Mouse (Mus musculus) limb, embryonic 12.5 days (tissue): ENCODE results near the gene Ccl27a. TPM values are rescaled to one million over a fixed set of nuclear protein-coding genes. Genes with fewer than 3 reads are reported as not detected.

Source experiments
- ATAC-seq: fragments of 200-750 bp; cut with Nextera tagmentation; 2 replicates; pipeline ENCODE4 v1.8.0; 2017; ENCODE audit warnings: low read depth, moderate TSS enrichment; ENCODE audit not compliant: insufficient number of reproducible peaks, insufficient read depth, low FRiP score, low TSS enrichment
- H3K27ac ChIP-seq: fragments of 300-500 bp; sonication (generic); 2 replicates; pipeline ENCODE4 v1.5.1; 2016; ENCODE audit warnings: mild to moderate bottlenecking, moderate library complexity
- H3K27me3 ChIP-seq: fragments of 300-500 bp; sonication (generic); 2 replicates; pipeline ENCODE4 v1.6.1; 2016; ENCODE audit warnings: mild to moderate bottlenecking, moderate library complexity
- H3K36me3 ChIP-seq: fragments of 300-500 bp; sonication (generic); 2 replicates; pipeline ENCODE4 v1.6.1; 2016; ENCODE audit warnings: mild to moderate bottlenecking, moderate library complexity
- H3K4me1 ChIP-seq: fragments of 300-500 bp; sonication (generic); replicated peaks from 2 replicates; pipeline ENCODE4 v1.6.1; 2016
- H3K4me2 ChIP-seq: fragments of 300-500 bp; sonication (generic); 2 replicates; pipeline ENCODE4 v1.6.1; 2016; ENCODE audit warnings: mild to moderate bottlenecking, moderate library complexity
- H3K4me3 ChIP-seq: fragments of 300-500 bp; sonication (generic); replicated peaks from 2 replicates; pipeline ENCODE4 v1.5.1; 2016; ENCODE audit warnings: mild to moderate bottlenecking
- H3K9ac ChIP-seq: fragments of 300-500 bp; sonication (generic); replicated peaks from 2 replicates; pipeline ENCODE4 v1.6.1; 2016; ENCODE audit warnings: mild to moderate bottlenecking, moderate library complexity
- H3K9me3 ChIP-seq: fragments of 300-500 bp; sonication (generic); 2 replicates; pipeline ENCODE4 v1.6.1; 2016; ENCODE audit warnings: mild to moderate bottlenecking, moderate library complexity
- WGBS: fragments of 180-500 bp; shearing (Covaris S2); methylation state at CpG from one replicate; pipeline ENCODE4 v1.1.7; 2016; 5-methylcytosine and 5-hydroxymethylcytosine counted together
- polyA plus RNA-seq: library from polyadenylated mRNA; unstranded; fragments of >200 nt; fragmentation: Nextera tagmentation; extraction: Ambion mirVana; gene quantifications from 2 replicates; pipeline ENCODE4 v1.2.1, GENCODE M21; 2016

Ccl27a gene
- polyA plus RNA-seq, 1 experiment from 2014 or later = 55.4 TPM

- no peaks in the 10 kb centered on the region for H3K9me3 ChIP-seq
- peaks cover 36% of the 10 kb centered on the region for H3K4me1 ChIP-seq
- peak; percentile 71 for ATAC-seq
- H3K27me3 ChIP-seq = no peaks in the 10 kb centered on the region
- WGBS = 14% methylated on average over 8 of the region's 8 CpGs
- H3K9ac ChIP-seq = peak overlapping the region; percentile 71
- peak overlapping the region; percentile 59 for H3K4me3 ChIP-seq
- H3K36me3 ChIP-seq = peaks cover 37% of the 10 kb centered on the region
- H3K4me2 ChIP-seq = peak overlapping the region; percentile 91
- peak overlapping the region; percentile 97 for H3K27ac ChIP-seq
These were observed 11.9 kb downstream of the Ccl27a start for GRCm38 (mm10) chr4:41762099-41762687.

GRCm38 (mm10) chr4:41761680-41762079 lies 12.4 kb downstream of the Ccl27a start:
- peak overlapping the region; percentile 59 for H3K4me3 ChIP-seq
- no peak for ATAC-seq
- H3K27ac ChIP-seq = peak overlapping the region; percentile 97
- H3K4me1 ChIP-seq = peaks cover 37% of the 10 kb centered on the region
- H3K36me3 ChIP-seq = peaks cover 36% of the 10 kb centered on the region
- peak overlapping the region; percentile 71 for H3K9ac ChIP-seq
- no peaks in the 10 kb centered on the region for H3K9me3 ChIP-seq
- no peaks in the 10 kb centered on the region for H3K27me3 ChIP-seq
- peak overlapping the region; percentile 91 for H3K4me2 ChIP-seq

- no peak; the same call in 1 of the 2 replicates for ATAC-seq
- peak overlapping the region; percentile 91 for H3K4me2 ChIP-seq
- 35% methylated on average over 4 of the region's 4 CpGs for WGBS
- peak overlapping the region; percentile 71 for H3K9ac ChIP-seq
- no peaks in the 10 kb centered on the region for H3K27me3 ChIP-seq
- H3K27ac ChIP-seq = peak overlapping the region; percentile 97
- H3K4me1 ChIP-seq = peaks cover 43% of the 10 kb centered on the region
- peak overlapping the region; percentile 59 for H3K4me3 ChIP-seq
- H3K9me3 ChIP-seq = no peaks in the 10 kb centered on the region
- peaks cover 30% of the 10 kb centered on the region for H3K36me3 ChIP-seq
These were observed 13.1 kb downstream of the Ccl27a start for GRCm38 (mm10) chr4:41760911-41761310.

GRCm38 (mm10) chr4:41760288-41760721 lies 13.7 kb downstream of the Ccl27a start:
- H3K27me3 ChIP-seq = no peaks in the 10 kb centered on the region
- peak overlapping the region; percentile 71 for H3K9ac ChIP-seq
- 0% methylated on average over 15 of the region's 15 CpGs for WGBS
- peak overlapping the region; percentile 59 for H3K4me3 ChIP-seq
- ATAC-seq = peak; percentile 81
- H3K9me3 ChIP-seq = no peaks in the 10 kb centered on the region
- peaks cover 26% of the 10 kb centered on the region for H3K36me3 ChIP-seq
- H3K4me2 ChIP-seq = peak overlapping the region; percentile 91
- peaks cover 43% of the 10 kb centered on the region for H3K4me1 ChIP-seq
- H3K27ac ChIP-seq = peak overlapping the region; percentile 97

- peaks cover 46% of the 10 kb centered on the region for H3K4me1 ChIP-seq
These were observed 14.3 kb downstream of the Ccl27a start for GRCm38 (mm10) chr4:41759656-41760287.

GRCm38 (mm10) chr4:41759206-41759605 lies 14.8 kb downstream of the Ccl27a start:
- H3K4me3 ChIP-seq = no peak overlapping the region
- H3K4me2 ChIP-seq = no peak overlapping the region
- peaks cover 48% of the 10 kb centered on the region for H3K4me1 ChIP-seq
- 87% methylated on average over 9 of the region's 9 CpGs for WGBS
- H3K27ac ChIP-seq = peak overlapping the region; percentile 97; the same call in 1 of the 2 replicates
- ATAC-seq = no peak
- no peaks in the 10 kb centered on the region for H3K9me3 ChIP-seq
- no peak overlapping the region; the same call in 1 of the 2 replicates for H3K9ac ChIP-seq
- no peaks in the 10 kb centered on the region for H3K27me3 ChIP-seq
- peaks cover 26% of the 10 kb centered on the region for H3K36me3 ChIP-seq

More at GRCm38 (mm10) chr4:41759656-41760287, 14.3 kb downstream of the Ccl27a start:
- H3K9ac ChIP-seq = peak overlapping the region; percentile 71; the same call in 1 of the 2 replicates
- H3K9me3 ChIP-seq = no peaks in the 10 kb centered on the region
- peaks cover 26% of the 10 kb centered on the region for H3K36me3 ChIP-seq
- peak overlapping the region; percentile 97 for H3K27ac ChIP-seq
- ATAC-seq = no peak
- H3K4me3 ChIP-seq = peak overlapping the region; percentile 59
- H3K4me2 ChIP-seq = peak overlapping the region; percentile 91
- H3K27me3 ChIP-seq = no peaks in the 10 kb centered on the region
- WGBS = 37% methylated on average over 6 of the region's 6 CpGs

GRCm38 (mm10) chr4:41758701-41759100 lies 15.3 kb downstream of the Ccl27a start:
- no peak for ATAC-seq
- Histone ChIP-seq H3K9ac (no peak overlapping the region), H3K9me3 (no peaks in the 10 kb centered on the region), H3K4me1 (peaks cover 45% of the 10 kb centered on the region), H3K36me3 (peaks cover 26% of the 10 kb centered on the region), H3K27ac (no peak overlapping the region), H3K4me3 (no peak overlapping the region), H3K27me3 (no peaks in the 10 kb centered on the region), H3K4me2 (no peak overlapping the region)
- 91% methylated on average over 4 of the region's 4 CpGs for WGBS

- no peaks in the 10 kb centered on the region for H3K9me3 ChIP-seq
- 66% methylated on average over 11 of the region's 11 CpGs for WGBS
- no peak overlapping the region for H3K4me3 ChIP-seq
- H3K4me1 ChIP-seq = peaks cover 40% of the 10 kb centered on the region
- H3K4me2 ChIP-seq = no peak overlapping the region
- ATAC-seq = no peak
- no peak overlapping the region for H3K27ac ChIP-seq
- no peaks in the 10 kb centered on the region for H3K27me3 ChIP-seq
- peaks cover 26% of the 10 kb centered on the region for H3K36me3 ChIP-seq
- no peak overlapping the region for H3K9ac ChIP-seq
These were observed 16.0 kb downstream of the Ccl27a start for GRCm38 (mm10) chr4:41758021-41758420.

GRCm38 (mm10) chr4:41757321-41757720 lies 16.7 kb downstream of the Ccl27a start:
- no peaks in the 10 kb centered on the region for H3K27me3 ChIP-seq
- H3K9ac ChIP-seq = no peak overlapping the region
- ATAC-seq = no peak
- no peak overlapping the region for H3K27ac ChIP-seq
- peaks cover 36% of the 10 kb centered on the region for H3K4me1 ChIP-seq
- peaks cover 26% of the 10 kb centered on the region for H3K36me3 ChIP-seq
- no peak overlapping the region for H3K4me3 ChIP-seq
- WGBS = 91% methylated on average over 13 of the region's 13 CpGs
- no peaks in the 10 kb centered on the region for H3K9me3 ChIP-seq
- H3K4me2 ChIP-seq = no peak overlapping the region

GRCm38 (mm10) chr4:41756440-41756839 lies 17.6 kb downstream of the Ccl27a start:
- peaks cover 26% of the 10 kb centered on the region for H3K36me3 ChIP-seq
- H3K9me3 ChIP-seq = no peaks in the 10 kb centered on the region
- H3K27me3 ChIP-seq = no peaks in the 10 kb centered on the region
- H3K27ac ChIP-seq = peak overlapping the region; percentile 89; the same call in 1 of the 2 replicates
- peak overlapping the region; percentile 86 for H3K4me2 ChIP-seq
- 75% methylated on average over 8 of the region's 8 CpGs for whole genome bisulfite sequencing
- peak overlapping the region; percentile 70 for H3K4me3 ChIP-seq
- H3K4me1 ChIP-seq = peaks cover 27% of the 10 kb centered on the region
- ATAC-seq = no peak
- peak overlapping the region; percentile 65; the same call in 1 of the 2 replicates for H3K9ac ChIP-seq

- peak within 1 kb of the TSS; percentile 89 for H3K27ac ChIP-seq
- peak within 1 kb of the TSS; percentile 86 for H3K4me2 ChIP-seq
- H3K36me3 ChIP-seq = peaks cover 26% of the 10 kb centered on the region
- peak within 1 kb of the TSS; percentile 70 for H3K4me3 ChIP-seq
- WGBS = under 1% methylated on average over 57 of the region's 57 CpGs
- peak; percentile 48 for ATAC-seq
- H3K9ac ChIP-seq = peak within 1 kb of the TSS; percentile 65
- no peaks in the 10 kb centered on the region for H3K9me3 ChIP-seq
- H3K27me3 ChIP-seq = no peaks in the 10 kb centered on the region
- peaks cover 19% of the 10 kb centered on the region for H3K4me1 ChIP-seq
These were observed 18.4 kb downstream of the Ccl27a start, which contains the start of gene Sigmar1 for GRCm38 (mm10) chr4:41755338-41756305. Sigmar1 (minus strand) TSS chr4:41756157.
